Mouse (Mus musculus): ENCODE data around the gene Ntm. TPM values are rescaled to one million over a fixed set of nuclear protein-coding genes. Genes with fewer than 3 reads are reported as not detected.
A peak's percentile ranks its signal among the peaks of the same experiment; 100 is the strongest.

Ntm gene
- total RNA-seq, 2 experiments from 2014 or later = 379 to 391 TPM

DNA sequence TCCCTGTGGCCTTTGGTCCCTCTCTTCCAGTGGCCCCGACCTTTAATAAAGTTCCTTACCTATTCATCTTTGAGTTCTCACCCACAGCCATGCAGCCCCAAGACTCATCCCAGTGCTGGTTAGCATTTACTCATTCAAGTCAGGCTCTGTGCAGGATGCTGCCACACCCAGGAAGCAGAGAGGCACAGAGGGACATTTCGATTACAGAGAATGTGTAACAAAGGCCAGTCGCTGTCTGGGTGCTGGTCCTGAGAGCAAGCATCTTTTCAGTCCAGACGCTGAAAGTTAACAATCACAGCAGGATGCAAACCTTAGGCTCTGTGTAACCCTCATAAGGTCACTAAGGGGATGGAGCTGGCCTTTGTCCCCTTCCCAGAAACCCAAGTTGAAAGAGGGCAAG is 311.7 kb downstream of the Ntm start:
- DNase-seq (ENCODE audit: extremely low spot score in 1 of 2, low spot score in 2 of 2) = no peak
- intact Hi-C loops (cut with DNase I) = loop anchor here (5.0 kb wide), 1 partner anchor 1389 kb away; no protein-coding TSS in a partner anchor

DNA sequence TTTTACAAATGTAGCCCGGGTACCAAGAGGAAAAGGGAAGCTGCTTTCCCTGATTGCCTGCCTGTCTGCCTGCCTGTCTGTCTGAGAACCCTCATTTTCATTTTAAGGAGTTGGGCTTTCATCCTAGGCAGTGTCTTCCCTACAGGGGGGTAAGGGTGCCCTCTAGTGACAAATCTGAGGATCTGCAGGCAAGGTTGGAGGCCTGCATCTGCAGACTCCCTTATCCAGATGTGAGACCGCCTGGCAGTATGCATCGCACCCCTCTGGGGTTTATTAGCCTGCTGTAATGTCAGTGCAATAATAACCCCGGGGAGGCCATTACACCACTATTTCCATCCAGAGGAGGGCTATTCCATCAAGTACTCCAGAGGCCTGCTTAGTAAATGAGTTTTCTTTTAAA is 312.3 kb downstream of the Ntm start:
- intact Hi-C loops (cut with DNase I) = loop anchor here (5.0 kb wide), 1 partner anchor 1388 kb away; no protein-coding TSS in a partner anchor

DNA sequence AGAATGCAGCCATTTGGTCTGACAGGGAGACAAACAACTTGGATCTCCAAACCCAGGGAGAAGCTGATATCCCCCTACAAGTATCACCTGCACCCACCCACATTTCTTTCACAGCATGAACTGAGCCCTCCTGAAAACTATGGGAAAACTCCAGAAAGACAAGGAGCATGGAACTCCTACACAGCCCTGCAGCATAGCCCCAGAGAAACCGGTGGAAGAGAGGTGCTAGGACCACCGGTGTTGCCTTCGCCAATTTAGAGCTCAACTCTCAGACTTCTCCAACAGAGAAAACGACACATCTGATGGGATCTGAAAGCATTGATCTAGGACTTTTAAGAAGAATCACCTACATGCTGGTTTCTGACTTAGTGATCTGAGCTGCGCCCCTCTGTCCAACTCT is 312.7 kb downstream of the Ntm start:
- no peak for DNase-seq (ENCODE audit: extremely low spot score in 1 of 2, low spot score in 2 of 2)
- intact Hi-C loops (cut with DNase I) = loop anchor here (5.0 kb wide), 1 partner anchor 1388 kb away; no protein-coding TSS in a partner anchor

More for the DNA sequence above, 312.3 kb downstream of the Ntm start:
- no peak for DNase-seq (ENCODE audit: extremely low spot score in 1 of 2, low spot score in 2 of 2)

DNA sequence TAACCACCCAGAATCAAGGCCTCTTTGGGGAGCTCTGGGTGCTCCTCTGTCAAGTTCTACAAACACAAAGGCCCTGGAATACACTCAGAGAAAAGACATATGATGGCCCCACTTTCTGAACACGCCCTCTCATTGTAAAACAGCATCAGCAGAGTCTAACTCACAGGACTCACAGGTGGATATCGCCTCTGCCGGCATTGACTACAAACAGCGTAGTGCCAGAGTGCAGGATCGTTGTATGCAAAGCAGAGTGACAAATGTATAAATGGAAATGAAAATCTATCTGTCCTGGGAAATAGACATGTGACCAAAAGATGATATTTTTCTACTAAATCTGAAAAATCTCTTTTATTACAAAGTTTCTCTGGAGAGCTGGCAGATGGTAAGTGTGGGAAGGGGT is 314.7 kb downstream of the Ntm start:
- DNase-seq (ENCODE audit: extremely low spot score in 1 of 2, low spot score in 2 of 2) = no peak
- intact Hi-C loops (cut with DNase I) = loop anchor here (10.0 kb wide), 1 partner anchor 183 kb away; no protein-coding TSS in a partner anchor

DNA sequence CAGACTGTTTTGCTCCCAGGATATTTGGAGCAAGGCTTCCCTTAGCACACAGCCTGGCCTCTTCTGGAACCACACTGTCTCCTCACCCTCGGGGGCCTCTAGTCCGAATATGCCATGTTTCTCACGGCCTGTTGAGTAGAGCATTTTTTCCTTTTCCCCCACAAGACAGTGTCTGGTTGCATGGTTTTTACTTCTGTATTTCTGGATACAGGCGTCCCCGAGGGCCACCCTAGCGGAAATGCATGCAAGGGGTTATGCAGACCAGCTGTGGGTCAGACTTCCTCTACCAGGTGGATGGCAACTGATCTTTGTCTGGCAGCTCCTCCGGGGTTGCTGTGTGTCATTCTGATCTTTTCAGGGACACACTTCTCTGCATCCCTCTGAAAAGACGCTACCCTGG is 315.2 kb downstream of the Ntm start:
- intact Hi-C loops (cut with DNase I) = loop anchor here (10.0 kb wide), 1 partner anchor 183 kb away; no protein-coding TSS in a partner anchor
- no peak for DNase-seq (ENCODE audit: extremely low spot score in 1 of 2, low spot score in 2 of 2)

DNA sequence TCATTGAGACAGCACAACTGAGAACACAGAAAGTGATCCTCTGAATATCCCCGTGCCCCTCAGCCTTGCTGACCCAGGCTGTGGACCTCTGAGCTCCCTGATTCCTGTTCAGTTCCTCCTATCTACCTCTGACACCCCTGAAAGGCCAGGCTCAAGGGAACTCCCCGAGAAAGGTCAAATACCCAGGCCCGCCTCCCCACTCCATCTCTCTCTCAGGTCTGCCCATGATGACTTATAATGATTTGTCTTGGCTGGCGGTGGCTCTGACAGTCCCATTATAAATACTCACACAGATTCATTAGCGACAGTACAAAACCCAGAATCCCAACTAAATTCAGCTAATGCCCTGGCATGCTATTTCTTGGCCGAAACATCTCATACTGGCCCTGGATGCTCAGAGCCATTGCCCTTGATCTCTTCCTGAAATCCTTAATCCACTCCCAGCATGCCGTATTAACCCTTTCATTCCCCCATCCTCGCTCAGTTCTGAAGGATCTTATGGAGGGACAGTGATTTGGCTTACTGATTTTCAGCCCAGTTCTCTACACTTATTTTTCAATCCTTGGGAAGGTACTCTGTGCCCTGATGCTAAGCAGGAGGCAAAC is 317.0 kb downstream of the Ntm start:
- no peak for DNase-seq (ENCODE audit: extremely low spot score in 1 of 2, low spot score in 2 of 2)
- intact Hi-C loops (cut with DNase I) = loop anchor here (10.0 kb wide), 1 partner anchor 181 kb away; no protein-coding TSS in a partner anchor

DNA sequence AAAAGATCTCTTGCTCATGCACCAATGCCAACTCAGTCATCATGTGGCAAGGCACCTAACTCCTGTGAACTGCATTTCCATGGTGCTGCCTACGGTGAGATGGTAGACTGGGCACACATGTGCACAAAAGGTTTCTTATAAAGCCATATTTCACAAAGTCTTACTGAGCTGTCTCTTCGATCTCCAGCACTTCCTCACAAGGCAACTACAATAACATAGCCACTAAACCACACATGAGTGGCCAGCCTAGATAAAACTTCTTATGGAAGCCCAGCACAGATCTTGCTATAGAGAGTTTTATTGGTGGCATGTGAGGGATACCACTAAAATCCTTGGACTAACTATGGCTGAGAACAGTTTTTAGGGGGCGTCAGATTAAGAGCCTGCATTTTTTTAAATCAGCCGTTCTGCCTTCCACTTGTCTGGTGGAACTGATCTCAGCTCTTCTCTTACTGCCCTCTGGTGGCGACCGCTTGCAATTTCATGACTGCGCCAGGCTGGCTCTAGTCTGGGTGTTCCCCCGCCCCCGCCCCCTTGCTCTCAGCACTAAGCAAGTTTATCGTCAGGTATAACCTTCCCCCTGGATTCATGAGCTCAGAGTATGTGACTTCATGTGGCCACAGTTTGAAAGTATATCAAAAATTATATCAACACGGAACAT is 319.8 kb downstream of the Ntm start:
- intact Hi-C loops (cut with DNase I) = loop anchor here (5.0 to 10.0 kb wide), 2 partner anchors 178 to 231 kb away; no protein-coding TSS in a partner anchor
- DNase-seq (ENCODE audit: extremely low spot score in 1 of 2, low spot score in 2 of 2) = peak; percentile 78 to 84

DNA sequence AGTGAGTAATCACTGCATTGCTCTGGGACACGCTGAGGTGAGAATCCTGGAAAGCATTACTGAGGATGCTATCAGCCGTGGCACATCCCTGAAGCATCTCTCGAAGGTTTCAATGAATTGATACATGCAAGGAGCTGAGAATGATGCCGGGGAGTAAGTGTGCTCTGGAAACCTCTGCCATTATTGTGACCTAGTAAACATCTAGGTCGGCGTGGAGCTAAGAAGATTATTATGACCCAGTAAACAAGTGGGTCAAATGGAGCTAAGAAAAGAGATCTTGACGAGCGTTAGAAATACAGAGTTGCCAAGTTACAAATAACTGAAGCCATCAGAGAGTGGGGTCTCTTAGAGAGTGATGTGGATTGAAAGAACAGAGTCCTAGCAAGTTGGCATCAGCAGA is 325.6 kb downstream of the Ntm start:
- DNase-seq (ENCODE audit: extremely low spot score in 1 of 2, low spot score in 2 of 2) = no peak
- intact Hi-C loops (cut with DNase I) = no loop called here

DNA sequence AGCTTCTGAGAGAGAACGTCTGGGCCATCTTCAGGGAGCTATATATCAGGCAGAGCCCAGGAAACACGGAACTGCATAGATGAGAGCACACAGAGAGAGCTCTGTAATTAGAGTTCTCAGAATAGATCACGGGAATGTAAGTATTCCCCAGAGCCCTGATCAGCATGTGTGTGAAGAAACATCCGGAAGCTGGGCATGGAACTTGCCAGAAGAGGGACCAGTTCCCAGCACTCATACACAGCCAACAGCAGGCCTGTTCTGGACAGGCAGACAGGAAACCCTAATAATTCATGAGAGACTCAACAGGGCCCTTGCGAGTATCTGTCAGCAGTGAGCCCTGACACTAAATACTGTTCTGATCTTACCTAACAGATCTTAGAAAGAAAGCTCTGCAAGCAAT is 345.8 kb downstream of the Ntm start:
- DNase-seq (ENCODE audit: extremely low spot score in 1 of 2, low spot score in 2 of 2) = no peak
- intact Hi-C loops (cut with DNase I) = no loop called here

DNA sequence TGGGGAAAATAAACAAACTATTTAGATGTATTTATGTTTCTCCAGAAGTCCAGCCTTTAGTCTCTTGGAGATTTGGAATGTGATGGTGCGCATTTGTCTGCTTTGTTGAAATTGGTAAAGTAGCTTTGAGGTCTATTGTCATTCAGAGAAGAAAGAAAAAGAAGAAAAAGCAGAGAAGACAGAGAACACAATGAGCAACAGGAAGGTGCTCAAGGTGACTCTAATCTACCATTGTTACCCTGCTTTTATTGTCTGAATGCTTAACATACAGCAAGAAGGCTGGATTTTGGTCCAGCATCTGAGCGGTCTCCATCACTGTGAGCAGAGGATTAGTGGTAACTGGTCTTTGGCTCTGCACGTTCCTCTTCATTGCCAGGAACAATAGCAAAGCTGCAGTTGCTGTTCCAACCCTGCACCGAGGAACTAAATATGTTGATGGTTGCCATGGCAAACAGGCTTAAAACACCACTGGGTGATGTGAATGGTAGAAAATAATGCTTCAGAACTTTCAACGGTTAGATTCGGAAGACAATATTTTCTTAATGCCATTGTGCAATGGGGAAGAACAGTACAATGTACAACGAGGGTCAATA is 350.8 kb downstream of the Ntm start:
- peak in 1 of 2 experiments; percentile 25 for DNase-seq (ENCODE audit: extremely low spot score in 1 of 2, low spot score in 2 of 2)
- intact Hi-C loops (cut with DNase I) = no loop called here

DNA sequence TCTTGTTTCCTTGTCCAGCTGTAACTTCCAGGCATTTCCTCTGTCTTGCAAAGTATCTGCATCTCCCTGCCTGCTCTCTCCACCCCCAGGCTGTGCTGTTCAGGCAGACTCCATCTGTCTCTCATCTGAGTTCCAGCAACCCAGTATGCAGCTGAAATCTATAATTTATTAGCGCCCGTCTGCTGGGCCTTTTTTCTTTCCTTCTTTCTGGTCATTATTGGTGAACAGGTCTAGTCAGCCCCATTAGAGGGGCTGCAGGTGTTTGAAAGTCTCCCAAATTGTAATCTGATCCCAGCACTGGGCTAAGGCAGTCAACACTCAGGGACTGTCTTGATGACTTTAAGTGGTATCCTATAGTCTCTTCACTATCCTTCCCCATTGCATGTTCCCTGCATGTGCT is 352.1 kb downstream of the Ntm start:
- DNase-seq (ENCODE audit: extremely low spot score in 1 of 2, low spot score in 2 of 2) = no peak
- intact Hi-C loops (cut with DNase I) = no loop called here

DNA sequence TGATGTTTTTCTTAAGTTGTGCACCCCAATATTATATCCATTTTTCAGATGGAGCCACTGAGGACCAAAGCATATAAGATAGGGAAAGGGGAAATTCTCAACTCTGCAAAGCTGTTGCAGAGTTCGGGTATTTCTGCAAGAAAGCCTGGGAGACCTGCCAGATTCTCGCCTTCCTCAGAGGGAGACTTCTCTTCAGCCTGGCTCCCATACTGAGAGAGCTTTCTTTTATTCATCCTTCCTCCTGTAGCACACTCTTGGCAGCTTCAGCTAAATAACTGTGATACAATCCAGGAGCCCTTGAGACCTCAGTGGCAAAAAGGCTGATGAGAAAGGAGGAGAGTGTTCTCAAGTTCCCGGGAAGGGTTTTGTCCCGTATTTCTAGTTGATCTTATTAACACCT is 365.3 kb downstream of the Ntm start:
- peak; percentile 48 to 57 for DNase-seq (ENCODE audit: extremely low spot score in 1 of 2, low spot score in 2 of 2)
- intact Hi-C loops (cut with DNase I) = no loop called here

DNA sequence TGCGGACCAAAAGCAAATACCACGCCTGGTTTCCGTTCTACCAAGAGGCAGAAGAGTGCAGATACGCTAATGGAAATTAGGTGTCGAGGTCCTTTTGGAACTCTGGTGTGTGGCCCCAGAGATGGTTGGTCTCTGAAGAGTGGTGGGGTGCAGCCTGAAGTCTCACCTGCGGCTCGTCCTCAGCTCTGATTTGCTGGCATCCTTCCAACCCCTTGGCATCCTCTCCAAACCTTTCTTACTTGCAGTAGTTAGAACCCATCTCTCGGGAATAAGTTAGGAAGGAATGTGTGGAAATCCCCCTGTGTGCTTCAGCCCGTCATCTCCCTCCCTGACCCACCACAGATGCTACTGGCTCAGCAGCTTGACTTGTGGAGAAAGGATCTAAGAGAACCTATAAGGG is 367.6 kb downstream of the Ntm start:
- no peak for DNase-seq (ENCODE audit: extremely low spot score in 1 of 2, low spot score in 2 of 2)
- intact Hi-C loops (cut with DNase I) = no loop called here

DNA sequence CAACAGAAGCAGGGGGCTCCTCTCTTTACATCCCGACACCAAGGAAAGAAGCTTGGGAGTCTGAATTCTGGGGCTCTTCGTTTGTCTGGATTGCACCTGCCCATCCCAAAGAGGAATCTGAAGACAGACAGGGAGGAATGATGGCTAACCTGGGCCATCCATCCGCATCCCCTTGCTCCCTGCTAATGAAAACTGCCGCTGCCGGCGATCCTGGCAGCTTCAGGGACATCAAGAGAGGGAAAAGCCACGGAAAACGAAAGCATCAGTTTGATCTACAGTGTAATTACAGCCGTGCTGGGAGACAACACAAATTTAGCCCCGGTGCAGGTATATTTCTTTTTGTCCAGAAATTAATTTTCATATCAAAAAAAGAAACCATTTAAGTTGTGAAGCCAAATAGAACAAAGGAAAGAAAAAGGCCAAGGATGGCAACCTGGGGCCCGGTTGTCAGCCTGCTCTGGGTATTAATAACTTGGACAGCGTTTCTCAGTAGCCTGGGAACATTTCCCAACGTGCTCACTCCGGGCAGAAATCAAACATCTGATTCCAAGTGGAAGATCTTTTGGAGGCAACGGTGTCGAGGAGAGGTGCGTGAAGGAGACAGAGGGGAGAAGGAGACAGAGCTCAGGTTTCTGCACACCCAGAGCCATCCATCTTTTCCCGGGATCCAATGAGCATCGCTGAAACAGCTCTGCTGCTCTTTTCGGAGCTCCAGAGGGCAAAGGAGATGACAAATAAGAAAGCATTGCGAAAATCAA is 368.2 kb downstream of the Ntm start:
- intact Hi-C loops (cut with DNase I) = no loop called here
- DNase-seq (ENCODE audit: extremely low spot score in 1 of 2, low spot score in 2 of 2) = no peak

DNA sequence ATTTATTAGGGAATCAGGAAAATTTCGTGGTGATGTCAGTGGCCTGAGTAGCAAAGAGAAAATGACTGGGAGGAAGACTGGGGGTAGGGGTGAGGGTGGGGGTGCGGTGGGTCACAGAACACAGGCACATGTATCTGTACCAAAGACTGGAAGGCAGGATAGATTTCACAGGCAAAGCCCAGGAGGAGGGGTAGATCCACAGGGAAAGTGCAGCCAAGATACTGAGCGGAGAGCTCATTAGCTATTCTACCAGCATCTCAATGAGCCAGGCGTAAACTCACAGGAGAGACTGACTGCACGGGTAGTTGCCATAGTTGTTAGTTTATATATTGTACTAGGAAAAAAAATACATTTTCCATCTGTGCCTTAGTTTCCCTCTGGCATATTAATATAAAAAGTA is 375.6 kb downstream of the Ntm start:
- intact Hi-C loops (cut with DNase I) = no loop called here
- no peak for DNase-seq (ENCODE audit: extremely low spot score in 1 of 2, low spot score in 2 of 2)

DNA sequence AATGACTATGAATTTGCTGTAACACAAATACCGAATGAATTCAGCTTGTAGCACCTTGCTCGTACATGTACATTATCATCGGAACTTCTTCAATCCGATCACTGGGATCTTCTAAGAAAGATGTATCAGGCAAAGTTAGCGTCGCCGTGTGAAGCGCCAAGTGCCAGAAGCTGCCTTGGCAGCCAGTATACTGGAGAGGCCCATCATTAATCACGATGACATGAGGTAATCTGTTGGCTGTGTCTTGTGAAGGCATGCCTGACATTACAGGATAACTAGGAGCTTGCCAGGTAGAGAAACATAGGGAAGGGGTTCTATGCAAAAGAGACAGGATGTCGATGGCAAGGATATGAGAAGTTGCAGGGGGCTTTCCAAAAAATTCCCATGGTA is 376.6 kb downstream of the Ntm start:
- intact Hi-C loops (cut with DNase I) = no loop called here
- DNase-seq (ENCODE audit: extremely low spot score in 1 of 2, low spot score in 2 of 2) = no peak

DNA sequence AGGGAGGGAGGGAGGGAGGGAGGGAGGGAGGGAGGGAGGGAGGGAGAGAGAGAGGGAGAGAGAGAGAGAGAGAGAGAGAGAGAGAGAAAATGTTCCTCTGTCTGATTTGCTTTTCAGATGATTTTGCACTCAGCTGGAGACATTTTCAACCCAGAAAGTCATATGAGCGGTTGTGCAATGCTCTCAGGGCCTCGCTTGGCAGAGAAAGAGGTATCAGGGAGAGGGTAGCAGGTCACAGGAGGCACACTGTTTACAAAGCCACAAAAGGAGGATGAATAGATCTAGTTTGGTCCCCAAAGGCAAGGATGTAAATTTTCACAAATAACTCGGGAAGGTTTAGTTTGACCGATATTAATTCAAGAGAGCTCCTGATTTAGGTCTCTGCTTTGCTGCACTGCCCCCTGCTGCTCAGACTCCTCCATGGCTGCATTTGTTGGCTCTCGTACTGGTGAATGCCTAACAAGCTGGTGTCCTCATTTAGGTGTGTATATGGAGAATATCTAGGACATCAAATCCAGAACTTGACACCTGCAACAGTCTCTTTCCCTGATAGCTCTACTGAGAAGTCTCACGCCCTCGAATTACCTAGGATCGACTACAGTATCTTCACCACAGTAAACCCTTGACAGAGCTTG is 377.1 kb downstream of the Ntm start:
- intact Hi-C loops (cut with DNase I) = no loop called here
- DNase-seq (ENCODE audit: extremely low spot score in 1 of 2, low spot score in 2 of 2) = peak; percentile 64 to 76

DNA sequence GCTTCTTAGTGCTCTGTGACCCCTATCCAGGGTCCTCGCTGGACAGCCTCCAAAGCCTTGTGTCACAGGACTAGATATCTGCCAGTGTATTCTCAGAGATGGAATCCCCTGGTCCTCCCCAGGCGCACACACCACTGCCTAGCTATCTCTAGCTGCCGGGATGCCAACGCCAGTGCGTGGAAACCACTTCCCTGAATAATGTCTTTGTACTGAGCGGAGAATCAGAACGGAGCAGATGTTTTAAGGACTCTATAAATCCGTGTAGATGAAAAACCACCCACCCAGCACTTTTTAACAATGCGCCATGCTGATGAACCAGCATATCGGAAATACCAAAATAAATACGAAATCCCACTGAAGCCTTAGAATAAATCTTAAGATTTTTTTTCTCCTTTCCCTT is 384.7 kb downstream of the Ntm start:
- DNase-seq (ENCODE audit: extremely low spot score in 1 of 2, low spot score in 2 of 2) = no peak
- intact Hi-C loops (cut with DNase I) = no loop called here

DNA sequence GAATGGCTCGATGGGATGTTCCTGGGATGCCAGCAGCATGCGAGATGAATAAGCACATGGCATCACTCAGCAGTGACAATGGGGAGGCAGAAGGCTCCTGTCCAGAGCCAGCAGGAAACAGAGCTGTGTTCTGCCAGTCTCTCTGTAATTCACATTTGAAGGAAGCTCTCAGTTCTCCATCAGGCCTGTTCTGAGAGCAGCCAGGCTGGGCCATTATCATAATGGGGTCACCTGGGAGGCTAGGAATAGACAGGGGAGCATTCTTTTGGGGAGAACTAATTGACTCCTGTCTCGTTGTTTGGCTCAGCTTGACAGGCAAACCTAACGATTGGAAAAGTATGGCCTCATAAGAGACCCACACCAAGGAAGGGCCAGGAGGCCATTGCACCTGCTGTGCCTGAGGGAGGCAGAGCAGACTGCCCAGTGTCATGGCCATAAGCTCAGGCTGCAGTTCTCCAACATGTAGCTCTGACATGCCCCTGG is 386.8 kb downstream of the Ntm start:
- DNase-seq (ENCODE audit: extremely low spot score in 1 of 2, low spot score in 2 of 2) = no peak
- intact Hi-C loops (cut with DNase I) = no loop called here
